ENCODE assay signal across 8 mouse cellular contexts in the genomic region with DNA sequence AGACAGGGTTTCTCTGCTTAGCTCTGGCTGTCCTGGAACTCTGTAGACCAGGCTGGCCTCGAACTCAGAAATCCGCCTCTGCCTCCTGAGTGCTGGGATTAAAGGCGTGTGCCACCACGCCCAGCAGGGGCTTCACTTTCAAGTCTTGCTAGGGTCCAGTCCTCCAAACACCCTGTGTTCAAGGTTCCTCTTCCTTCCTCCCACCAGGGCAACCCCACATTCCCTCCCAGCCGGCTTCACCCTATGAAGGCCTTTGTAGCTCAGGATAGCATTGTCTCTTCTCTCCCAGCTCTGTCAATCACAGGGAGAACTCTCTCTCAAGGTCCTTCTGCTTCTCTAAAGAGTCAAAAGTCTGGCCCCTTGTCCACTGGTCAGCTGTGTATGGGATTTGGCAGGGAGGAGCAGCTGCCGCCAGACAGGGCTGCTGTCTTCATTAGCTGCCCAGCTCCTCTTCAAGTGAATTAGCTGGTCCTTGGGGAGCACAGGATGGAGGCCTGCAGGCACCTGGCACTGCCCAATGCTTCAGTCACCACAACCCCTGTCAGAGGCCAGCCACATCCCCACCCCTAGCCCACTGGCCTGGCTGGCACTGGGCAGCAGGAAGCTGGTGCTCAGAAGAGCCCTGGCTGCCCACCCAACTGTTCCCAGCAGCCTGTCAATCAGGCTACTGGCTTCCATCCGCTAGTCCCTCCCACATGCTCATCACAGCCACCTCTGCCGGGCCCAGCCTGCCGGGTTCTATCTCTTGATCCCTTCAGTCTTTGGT. TPM values are rescaled to one million over a fixed set of nuclear protein-coding genes. Genes with fewer than 3 reads are reported as not detected.
DNase-seq lines count a peak whose midpoint lies in the region; ATAC-seq and TF ChIP-seq lines count a peak whose summit lies in the region.
"Had no signal": no experiment of that assay in that cellular context is flagged by ENCODE, and none has a peak within 500 bp of the region (broad histone marks: within the 10 kb centered on the region; RNA-seq: fewer than 3 reads in every experiment).

No protein-coding gene starts in this region.

- H3K4me2 ChIP-seq in lung, embryonic 15.5 days: no peak overlapping the region
- no peak overlapping the region for H3K4me2 ChIP-seq in embryonic facial prominence, embryonic 11.5 days (ENCODE audit: low read depth, low read length)
- no peak overlapping the region for H3K4me2 ChIP-seq in intestine, embryonic 15.5 days (replicated peaks)

- no peak overlapping the region for H3K9ac ChIP-seq in lung, embryonic 15.5 days
- H3K9ac ChIP-seq in embryonic facial prominence, embryonic 11.5 days (replicated peaks; ENCODE audit: low read length): no peak overlapping the region
- H3K9ac ChIP-seq in intestine, embryonic 15.5 days: no peak overlapping the region

- ATAC-seq in lung, embryonic 15.5 days (ENCODE audit: borderline replicate concordance, extremely low read depth, low FRiP score, low TSS enrichment): no peak
- ATAC-seq in embryonic facial prominence, embryonic 11.5 days (replicated peaks; ENCODE audit: insufficient number of reproducible peaks, low FRiP score, low TSS enrichment, low read depth): 0 out of 2 replicates have a peak, but pooled peaks have one; percentile 20
- ATAC-seq in intestine, embryonic 15.5 days: peak; percentile 5; the same call in 1 of the 2 replicates

- H3K27ac ChIP-seq in lung, embryonic 15.5 days: 0 out of 2 replicates have a peak overlapping the region, but pooled peaks have one; percentile 10
- no peak overlapping the region for H3K27ac ChIP-seq in embryonic facial prominence, embryonic 11.5 days (replicated peaks; ENCODE audit: low read depth, low read length)
- H3K27ac ChIP-seq in intestine, embryonic 15.5 days: 0 out of 2 replicates have a peak overlapping the region, but pooled peaks have one; percentile 36

- H3K4me1 ChIP-seq in lung, embryonic 15.5 days: peaks cover 16% of the 10 kb centered on the region
- H3K4me1 ChIP-seq in lung, adult 2 months (ENCODE audit: control insufficient read depth, insufficient read depth, low read length): no peaks in the 10 kb centered on the region; the same call in 1 of the 2 replicates
- H3K4me1 ChIP-seq in embryonic facial prominence, embryonic 11.5 days (ENCODE audit: control insufficient read depth, insufficient read depth, low read length): no peaks in the 10 kb centered on the region
- H3K4me1 ChIP-seq in intestine, embryonic 15.5 days (replicated peaks): peaks cover 12% of the 10 kb centered on the region

- H3K4me3 ChIP-seq in lung, embryonic 15.5 days: no peak overlapping the region
- no peak overlapping the region for H3K4me3 ChIP-seq in lung, adult 2 months (replicated peaks; ENCODE audit: extremely low read depth, low read depth, low read length)
- H3K4me3 ChIP-seq in embryonic facial prominence, embryonic 11.5 days (ENCODE audit: low read depth, low read length): no peak overlapping the region
- no peak overlapping the region for H3K4me3 ChIP-seq in intestine, embryonic 15.5 days (replicated peaks)

- no peaks in the 10 kb centered on the region for H3K9me3 ChIP-seq in lung, embryonic 15.5 days
- no peaks in the 10 kb centered on the region for H3K9me3 ChIP-seq in embryonic facial prominence, embryonic 11.5 days (replicated peaks; ENCODE audit: control insufficient read depth, low read length)
- H3K9me3 ChIP-seq in intestine, embryonic 15.5 days: no peaks in the 10 kb centered on the region

- DNase-seq in lung, adult 2 months: no peak
- no peak for DNase-seq in embryonic facial prominence, embryonic 11.5 days (ENCODE audit: low spot score)
- peak; percentile 79 for DNase-seq in retina, postnatal 1 day
- no peak for DNase-seq in heart, adult 18-20 months
- no peak for DNase-seq in embryo, embryonic 10 days (ENCODE audit: low spot score)
- DNase-seq: heart, postnatal 4 days had no signal

- H3K36me3 ChIP-seq in lung, embryonic 15.5 days: no peaks in the 10 kb centered on the region
- no peaks in the 10 kb centered on the region for H3K36me3 ChIP-seq in embryonic facial prominence, embryonic 11.5 days (replicated peaks; ENCODE audit: control insufficient read depth, insufficient read depth, low read depth, low read length)
- H3K36me3 ChIP-seq in intestine, embryonic 15.5 days: no peaks in the 10 kb centered on the region

- no peaks in the 10 kb centered on the region for H3K27me3 ChIP-seq in lung, embryonic 15.5 days
- no peaks in the 10 kb centered on the region for H3K27me3 ChIP-seq in embryonic facial prominence, embryonic 11.5 days (ENCODE audit: control insufficient read depth, insufficient read depth, low read length)
- no peaks in the 10 kb centered on the region for H3K27me3 ChIP-seq in intestine, embryonic 15.5 days (replicated peaks)

- no peak for TF ChIP-seq CTCF in lung, adult 2 months (IDR thresholded peaks at IDR 0.05; ENCODE audit: insufficient read depth, low read length)

- TF ChIP-seq POLR2A in lung, adult 2 months (IDR thresholded peaks at IDR 0.05; ENCODE audit: borderline replicate concordance, extremely low read depth, low read depth, low read length): no peak

- WGBS in lung, embryonic 15.5 days: 64% methylated on average over 9 of the region's 9 CpGs
- 80% methylated on average over 9 of the region's 9 CpGs for WGBS in lung, adult 2 months
- 59% methylated on average over 9 of the region's 9 CpGs for WGBS in embryonic facial prominence, embryonic 11.5 days
- WGBS in intestine, embryonic 15.5 days: 72% methylated on average over 9 of the region's 9 CpGs

RNA-seq across cellular contexts. Expression of a gene that starts 15.7 kb away (rescaled TPM):
- polyA plus RNA-seq in lung, embryonic 15.5 days (2015; fragmentation: Nextera tagmentation; extraction: Ambion mirVana): 2,819 and 2,940 TPM in 2 replicates
- 751 and 980 TPM in 2 replicates for polyA plus RNA-seq in lung, adult 2 months (2012; rRNA removed)
- 4,004 and 4,291 TPM in 2 replicates for polyA plus RNA-seq in embryonic facial prominence, embryonic 11.5 days (2014; fragmentation: Nextera tagmentation; extraction: Ambion mirVana)
- 2,151 and 2,475 TPM in 2 replicates for polyA plus RNA-seq in intestine, embryonic 15.5 days (2015; fragmentation: Nextera tagmentation; extraction: Ambion mirVana)
- total RNA-seq in heart, adult 18-20 months (2021): 100 to 1,000 TPM; 212 TPM
